Mouse (Mus musculus): ENCODE results near the gene Gm10198.

Gene Gm10198

DNA sequence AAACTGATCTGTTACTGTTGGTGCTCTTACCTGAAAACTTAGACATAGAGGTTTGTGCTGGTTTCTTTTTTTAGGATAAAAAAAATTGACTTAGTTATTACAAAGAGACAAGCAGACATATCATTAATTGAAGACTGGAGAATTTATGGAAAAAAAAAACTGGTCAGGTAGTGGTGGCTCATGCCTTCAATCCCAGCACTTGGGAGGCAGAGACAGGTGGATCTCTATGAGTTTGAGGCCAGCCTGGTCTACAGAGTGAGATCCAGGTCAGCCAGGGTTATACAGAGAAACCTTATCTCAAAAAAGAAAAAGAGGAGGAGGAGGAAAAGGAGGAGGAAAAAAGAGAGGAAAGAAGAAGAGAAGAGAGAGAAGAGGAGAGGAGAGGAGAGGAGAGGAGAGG, at the start of gene Gm10198:
Gm10198 (plus strand) TSS at position 301 of the 400 bp plus-strand sequence.
- no peak for DNase-seq (ENCODE audit: low read depth, low spot score)

DNA sequence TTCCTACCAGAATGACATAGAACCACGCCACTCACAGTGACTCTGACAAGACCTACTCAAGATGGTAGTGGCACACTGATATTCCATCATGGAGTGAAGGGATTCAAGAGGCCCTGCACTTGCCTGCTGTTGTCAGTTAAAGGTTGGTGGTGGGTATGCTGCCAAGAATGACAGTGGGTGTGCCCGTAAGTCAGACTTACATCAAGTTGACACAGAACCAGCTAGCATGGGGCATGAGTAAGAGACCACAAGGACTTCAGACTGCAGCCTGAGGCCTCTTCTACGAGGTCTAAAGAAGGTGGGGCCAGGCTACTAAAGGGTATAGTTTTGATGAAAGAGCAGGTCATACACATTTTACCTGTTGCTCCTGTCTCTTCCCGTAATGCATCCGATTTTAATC, 47.3 kb upstream of the Gm10198 start:
- DNase-seq (ENCODE audit: low read depth, low spot score) = no peak

DNA sequence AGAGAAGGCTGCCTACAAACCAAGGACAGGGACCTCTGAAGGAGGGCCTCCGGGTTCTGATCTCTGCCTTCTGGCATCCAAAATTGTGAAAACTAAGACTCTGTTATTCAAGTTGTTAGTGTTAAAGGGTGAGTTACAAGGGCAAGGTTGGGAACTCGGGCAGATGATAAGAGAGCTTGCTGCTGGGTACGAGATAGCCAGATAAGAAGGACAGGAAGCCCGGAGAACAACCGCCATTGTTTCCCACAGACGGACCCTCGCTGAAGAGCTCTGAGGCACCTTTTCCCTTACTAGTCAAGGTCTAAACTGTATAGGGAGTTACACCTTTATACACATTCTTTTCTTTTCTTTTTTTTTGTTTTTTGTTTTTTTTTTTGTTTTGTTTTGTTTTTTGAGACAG, 39.8 kb upstream of the Gm10198 start:
- no peak for DNase-seq (ENCODE audit: low read depth, low spot score)

DNA sequence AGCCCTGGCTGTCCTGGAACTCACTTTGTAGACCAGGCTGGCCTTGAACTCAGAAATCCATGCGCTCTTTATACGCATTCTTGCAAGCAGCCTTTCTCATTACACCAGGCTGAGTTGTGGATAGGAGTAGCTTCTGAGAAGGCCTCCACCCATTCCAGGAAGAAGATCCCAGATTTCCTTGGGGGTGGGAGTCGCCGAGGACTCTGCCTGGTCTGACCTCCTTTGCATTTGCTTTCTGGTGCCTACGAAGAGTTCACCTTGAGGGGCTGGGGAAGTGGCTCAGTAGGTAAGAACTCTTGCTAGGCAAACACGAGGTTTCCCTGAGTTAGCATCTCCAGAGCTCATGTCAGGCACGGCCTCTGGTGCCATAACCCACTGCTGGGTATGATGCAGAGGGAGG, 39.4 kb upstream of the Gm10198 start:
- no peak for DNase-seq (ENCODE audit: low read depth, low spot score)

DNA sequence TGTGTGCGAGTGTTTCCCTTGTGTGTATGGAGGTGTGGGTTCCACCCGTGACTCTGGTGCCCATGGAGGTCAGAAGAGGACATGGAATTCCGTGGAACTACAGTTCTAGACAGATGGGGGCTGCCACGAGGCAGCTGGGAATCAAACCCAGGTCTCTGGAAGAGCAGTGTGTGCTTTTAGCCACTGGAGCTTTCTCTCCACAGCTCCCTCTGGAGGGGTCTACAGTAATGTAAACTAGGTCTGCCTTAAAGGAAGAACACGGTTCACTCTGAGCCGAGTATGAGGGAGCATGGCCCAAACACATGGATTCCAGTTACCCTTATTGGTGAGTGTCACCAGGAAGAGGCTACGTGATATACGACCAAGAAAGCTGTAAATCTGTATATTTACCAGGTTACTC, 38.6 kb upstream of the Gm10198 start:
- DNase-seq (ENCODE audit: low read depth, low spot score) = no peak

DNA sequence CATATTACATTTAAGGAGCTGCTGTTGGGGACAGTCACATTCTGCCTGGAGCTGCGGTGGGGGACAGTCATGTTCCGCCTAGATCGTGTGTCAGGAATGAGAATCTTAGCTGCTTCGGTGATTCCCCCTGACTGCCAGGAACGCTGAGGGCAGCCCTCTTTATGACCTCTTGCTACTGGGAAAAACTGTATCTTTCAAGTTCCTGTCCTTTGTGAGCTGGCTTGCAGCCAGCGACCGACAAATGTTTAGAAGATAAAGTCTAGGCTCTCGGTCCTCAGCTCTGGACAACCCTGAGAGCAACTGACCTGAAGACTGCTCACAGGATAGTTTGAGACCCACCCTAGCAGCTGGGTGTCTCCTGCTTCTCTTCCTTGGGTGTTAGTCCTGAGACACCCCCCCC, 37.3 kb upstream of the Gm10198 start:
- no peak for DNase-seq (ENCODE audit: low read depth, low spot score)

DNA sequence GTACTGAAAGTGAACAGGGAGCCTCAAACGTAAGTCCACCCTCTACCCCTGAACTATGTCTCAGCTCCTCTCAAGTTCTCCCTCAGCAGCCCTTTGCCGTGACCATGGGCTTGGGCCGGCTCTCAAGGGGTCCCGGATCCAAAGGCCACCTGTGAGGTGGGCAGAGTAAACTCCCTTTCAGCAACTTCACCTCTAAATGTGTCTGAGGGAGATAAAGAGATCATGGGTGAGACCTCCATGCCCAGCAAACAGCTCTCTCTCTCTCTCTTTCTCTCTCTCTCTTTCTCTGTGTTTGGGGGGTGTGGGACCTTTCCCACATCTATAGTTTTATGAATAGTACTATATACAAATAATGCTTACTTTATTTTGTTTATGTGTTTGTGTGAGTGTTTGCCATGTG, 36.2 kb upstream of the Gm10198 start:
- DNase-seq (ENCODE audit: low read depth, low spot score) = no peak

DNA sequence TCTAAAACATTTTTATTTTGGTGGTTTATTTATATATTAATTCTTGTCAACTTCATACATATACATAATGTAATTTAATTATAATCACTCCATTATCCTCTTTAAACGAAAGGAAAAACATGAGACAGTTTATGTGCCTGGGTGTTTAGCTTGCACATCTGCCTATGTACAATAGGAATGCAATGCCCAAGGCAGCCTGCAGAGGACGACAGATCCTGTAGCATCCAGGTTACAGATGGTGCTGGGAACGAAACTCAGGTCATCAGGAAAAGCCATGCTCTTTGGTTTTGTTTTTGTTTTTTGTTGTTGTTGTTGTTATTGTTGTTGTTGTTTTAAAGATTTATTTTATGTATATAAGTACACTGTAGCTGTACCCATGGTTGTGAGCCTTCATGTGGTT, 32.4 kb upstream of the Gm10198 start:
- no peak for DNase-seq (ENCODE audit: low read depth, low spot score)

DNA sequence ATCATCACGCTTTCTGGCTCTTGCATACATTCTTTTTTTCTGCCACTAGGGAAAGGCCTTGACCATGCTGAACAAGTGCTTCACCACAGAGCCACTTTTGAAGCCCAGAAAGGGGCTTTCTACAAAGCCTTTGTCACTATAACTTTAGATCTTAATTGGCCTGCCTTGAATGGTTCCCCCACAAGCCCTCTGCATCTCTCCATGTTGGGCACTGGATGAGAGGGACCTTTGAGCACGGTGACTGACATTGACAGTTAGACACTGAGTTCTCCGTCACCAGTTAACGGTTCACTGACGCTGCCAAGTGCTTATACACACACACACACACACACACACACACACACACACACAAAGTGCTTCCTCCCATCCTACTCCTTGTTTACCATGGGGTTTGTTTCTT, 30.0 kb upstream of the Gm10198 start:
- DNase-seq (ENCODE audit: low read depth, low spot score) = no peak

DNA sequence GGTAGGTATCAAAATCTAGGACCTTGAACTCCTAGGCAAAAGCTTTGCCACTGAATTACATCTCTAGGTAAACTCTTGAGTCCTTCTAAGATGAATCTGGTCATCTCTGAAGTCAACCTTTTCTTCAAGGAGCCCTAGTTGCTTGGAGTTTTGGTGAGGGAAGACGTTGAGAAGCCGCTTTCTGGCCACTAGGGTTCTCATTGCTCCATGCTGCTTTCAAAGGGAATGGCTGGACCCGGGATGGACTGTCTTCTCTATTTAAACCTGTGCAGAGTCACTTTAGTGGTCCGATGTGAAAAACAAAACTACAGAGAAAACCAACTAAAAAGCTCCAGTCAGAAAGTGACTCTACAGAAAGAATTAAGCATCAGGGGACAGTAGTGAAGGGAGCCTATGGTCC, 18.4 kb upstream of the Gm10198 start:
- DNase-seq (ENCODE audit: low read depth, low spot score) = peak; percentile 30

DNA sequence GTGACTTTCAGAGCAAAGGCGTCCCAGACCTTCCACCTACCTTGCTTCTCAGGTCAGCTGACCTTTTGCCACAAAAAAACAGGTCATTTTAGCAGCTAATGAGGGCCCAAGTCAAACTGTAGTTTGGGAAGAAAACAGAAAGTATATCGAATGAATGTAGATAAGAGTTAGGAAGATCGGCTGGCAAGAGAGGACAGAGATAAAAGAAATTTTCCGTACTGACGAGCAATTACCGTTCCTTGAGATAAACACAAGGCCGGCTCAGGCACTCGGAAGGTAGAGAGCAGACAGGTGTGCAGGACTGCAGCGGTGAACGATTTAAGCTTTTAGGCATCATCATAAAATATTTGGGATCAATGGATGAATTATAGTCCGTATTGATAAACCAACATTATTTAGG, 15.4 kb upstream of the Gm10198 start:
- DNase-seq (ENCODE audit: low read depth, low spot score) = no peak

DNA sequence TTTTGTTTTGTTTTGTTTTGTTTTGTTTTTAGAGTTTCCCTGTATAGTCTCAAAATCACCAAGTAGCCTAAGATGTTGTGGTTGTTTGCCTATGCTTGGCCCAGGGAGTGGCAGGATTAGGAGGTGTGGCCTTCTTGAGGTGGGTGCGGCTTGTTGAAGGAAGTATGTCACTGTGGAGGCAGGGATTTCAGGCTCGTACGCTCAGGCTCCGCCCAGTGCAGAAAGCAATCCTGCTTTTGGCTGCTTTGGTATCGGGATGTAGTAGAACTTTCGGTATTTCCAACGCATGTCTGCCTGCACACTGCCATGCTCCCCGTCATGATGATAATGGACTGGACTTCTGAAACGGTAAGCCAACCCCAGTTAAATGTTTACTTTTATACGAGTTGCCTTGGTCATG, 12.5 kb upstream of the Gm10198 start:
- no peak for DNase-seq (ENCODE audit: low read depth, low spot score)

DNA sequence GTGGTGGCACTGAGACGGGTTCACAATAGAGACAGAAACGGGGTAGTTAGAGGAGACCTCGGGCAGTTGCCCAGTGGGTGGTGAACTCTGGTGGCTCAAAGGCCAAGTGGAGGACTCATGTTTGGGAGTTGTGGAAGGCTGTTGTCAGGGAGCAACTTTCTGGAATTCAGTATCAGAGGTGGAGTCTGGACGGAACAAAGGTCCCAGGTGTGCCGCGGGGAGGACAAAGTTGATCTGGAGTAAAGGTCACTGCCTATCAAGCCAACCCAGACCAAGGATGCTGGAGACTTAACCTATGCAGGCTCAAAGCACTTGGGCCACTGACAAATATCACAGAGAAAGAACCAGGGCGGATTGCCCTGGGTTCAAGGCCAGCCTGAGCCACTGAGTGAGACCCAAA, 5.5 kb downstream of the Gm10198 start:
- DNase-seq (ENCODE audit: low read depth, low spot score) = no peak

DNA sequence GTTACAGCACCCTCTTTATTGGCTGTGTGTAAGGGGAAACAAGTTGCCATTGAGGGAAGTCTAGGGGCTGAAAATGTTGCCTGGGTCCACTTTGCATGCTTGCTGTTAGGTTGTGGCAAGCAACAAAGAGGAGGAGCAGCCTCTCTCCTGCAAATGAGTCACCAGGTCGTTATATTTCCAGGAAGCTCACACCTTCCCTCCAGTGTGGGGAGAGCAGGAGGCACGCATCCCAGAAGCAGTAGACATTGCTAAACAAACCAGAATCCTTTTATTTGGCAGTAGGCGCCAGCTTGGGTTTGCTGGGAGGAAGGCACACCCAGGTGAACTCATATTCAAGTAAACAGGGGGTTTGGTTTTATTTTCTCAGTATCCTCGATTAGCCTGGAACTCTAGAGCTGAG, 8.8 kb downstream of the Gm10198 start:
- no peak for DNase-seq (ENCODE audit: low read depth, low spot score)

DNA sequence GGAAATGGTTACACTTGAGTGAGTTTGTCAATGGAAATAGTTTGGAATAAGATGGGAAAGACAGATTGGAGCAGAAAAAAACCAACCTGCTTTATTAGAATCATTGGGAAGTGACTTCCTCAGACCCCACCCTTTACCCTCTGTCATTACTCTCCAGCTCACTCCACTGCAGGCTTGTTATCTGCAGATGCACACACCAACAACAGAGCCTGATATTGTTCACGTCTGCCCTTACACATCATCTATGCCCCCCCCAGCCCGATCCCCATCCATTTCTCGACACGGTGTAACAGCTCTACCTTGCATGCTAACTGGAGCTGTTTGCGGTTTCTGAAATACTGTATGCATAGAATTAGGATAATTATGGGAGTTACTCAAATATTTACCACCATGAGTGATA, 12.2 kb downstream of the Gm10198 start:
- DNase-seq (ENCODE audit: low read depth, low spot score) = no peak

DNA sequence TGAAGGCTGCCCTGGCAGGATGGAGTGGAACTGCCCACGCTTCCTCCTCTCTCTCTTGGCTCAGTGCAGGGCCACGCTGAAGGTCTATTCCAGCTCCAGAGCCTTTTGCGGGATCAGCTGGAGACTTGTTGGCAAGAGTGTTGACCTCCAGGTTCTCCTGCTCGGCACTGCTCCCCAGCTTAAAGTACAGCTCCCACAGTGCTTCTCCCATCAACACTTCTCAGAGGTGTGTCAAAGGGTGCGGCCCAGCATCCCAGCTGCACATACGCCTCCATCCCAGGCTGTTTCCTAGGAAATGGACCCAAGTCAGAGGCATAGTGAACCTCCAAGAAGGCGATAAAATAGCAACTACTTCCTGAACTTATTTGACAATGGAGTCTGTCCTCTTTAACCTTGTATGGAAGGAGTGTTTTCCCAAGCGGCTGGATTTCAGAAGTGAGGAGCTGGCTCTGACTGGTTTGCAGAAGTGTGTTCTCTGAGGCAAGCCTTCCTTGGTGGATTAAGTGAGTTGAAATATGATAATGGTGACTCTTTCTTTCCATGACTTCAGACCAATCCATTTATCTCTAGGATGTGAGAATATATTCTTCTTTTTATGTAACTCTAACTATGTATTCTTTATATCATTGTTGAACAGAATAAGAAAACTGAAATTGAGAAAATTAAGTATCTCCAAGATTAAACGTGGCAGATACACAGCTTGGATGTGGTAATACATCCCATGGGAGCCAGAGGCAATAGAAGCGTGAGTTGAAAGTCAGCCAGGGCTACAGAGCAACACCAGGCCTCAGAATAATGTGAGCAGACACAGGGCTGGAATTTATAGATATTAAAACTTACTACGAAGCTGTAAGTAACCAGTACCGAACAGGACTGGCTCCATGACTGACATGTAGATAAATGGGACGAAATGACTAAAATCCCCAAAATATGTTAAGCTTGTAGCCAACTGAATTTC, 23.9 kb downstream of the Gm10198 start:
- no peak for DNase-seq (ENCODE audit: low read depth, low spot score)

DNA sequence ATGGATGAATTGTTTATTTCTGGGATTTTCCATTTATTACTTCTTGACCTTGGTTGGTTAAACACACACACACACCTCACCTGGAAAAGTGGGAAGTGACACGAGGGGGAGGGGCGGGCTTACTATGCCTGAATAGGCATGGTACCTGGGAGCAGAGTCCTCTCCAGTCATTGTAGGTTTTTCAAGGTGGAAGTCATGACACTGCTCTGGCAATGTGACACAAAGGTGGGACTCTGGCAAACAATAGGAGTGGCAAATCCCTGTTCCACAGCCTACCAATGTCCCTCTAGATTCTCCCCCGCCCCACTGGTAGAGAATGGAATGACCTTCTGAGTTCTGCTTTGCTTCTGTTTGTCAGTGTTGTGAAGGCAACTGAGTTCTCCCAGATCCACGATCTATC, 27.8 kb downstream of the Gm10198 start:
- DNase-seq (ENCODE audit: low read depth, low spot score) = no peak

DNA sequence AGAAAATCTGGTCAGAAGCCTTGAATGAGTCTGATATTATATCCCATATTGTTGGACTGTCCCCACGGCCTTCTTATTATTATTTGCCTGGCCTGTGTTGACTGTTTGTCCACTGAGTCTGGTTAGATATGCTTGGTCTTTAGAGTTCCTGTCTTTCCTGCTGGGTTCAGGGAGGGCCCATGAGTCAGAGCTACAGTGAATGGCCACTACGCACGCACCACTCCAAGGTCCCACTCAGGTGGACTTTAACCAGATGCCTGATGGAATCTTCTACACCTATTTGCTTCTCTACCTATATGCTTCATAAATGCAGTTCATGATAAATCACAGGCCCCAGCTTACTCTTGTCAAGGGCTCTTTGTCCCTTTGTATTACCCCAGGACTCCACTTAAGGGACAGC, 29.8 kb downstream of the Gm10198 start:
- no peak for DNase-seq (ENCODE audit: low read depth, low spot score)

DNA sequence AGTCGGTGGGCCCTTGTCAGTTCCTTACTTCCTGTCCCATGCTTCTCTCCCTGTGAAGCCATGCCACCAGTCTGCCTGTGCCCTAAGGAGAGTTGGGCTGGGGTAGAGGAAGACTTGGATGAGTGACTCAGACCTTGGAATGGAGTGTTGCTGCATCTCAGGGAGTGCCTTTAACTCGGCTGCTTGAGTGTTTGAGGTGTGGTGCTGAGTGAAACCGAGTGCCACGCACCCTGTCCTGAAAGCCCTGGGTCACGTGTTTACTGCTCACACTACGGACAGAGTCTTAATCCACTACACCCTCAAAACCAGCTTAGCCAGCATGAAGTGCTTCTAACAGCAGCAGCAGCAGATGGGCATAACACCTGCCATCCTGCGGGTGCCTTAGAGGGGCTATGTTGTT, 30.5 kb downstream of the Gm10198 start:
- DNase-seq (ENCODE audit: low read depth, low spot score) = no peak

DNA sequence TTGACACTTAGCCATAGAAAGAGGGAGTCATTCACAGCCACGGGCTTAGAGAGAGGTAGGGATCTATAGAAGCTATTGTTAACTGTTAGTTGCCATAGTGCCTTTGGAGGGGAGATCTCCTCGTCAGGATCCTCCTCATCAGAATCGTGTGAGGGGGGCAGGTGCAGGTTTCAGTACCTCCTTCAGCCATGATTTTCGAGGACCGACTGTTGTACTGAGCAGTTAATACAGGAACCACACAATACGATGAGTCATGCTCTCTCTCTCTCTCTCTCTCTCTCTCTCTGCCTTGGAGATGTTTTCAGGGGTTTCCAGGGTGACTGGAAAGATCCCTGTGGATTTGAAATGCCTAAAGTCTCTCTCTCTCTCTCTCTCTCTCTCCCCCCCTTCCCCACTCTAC, 31.5 kb downstream of the Gm10198 start:
- peak; percentile 58 for DNase-seq (ENCODE audit: low read depth, low spot score)

DNA sequence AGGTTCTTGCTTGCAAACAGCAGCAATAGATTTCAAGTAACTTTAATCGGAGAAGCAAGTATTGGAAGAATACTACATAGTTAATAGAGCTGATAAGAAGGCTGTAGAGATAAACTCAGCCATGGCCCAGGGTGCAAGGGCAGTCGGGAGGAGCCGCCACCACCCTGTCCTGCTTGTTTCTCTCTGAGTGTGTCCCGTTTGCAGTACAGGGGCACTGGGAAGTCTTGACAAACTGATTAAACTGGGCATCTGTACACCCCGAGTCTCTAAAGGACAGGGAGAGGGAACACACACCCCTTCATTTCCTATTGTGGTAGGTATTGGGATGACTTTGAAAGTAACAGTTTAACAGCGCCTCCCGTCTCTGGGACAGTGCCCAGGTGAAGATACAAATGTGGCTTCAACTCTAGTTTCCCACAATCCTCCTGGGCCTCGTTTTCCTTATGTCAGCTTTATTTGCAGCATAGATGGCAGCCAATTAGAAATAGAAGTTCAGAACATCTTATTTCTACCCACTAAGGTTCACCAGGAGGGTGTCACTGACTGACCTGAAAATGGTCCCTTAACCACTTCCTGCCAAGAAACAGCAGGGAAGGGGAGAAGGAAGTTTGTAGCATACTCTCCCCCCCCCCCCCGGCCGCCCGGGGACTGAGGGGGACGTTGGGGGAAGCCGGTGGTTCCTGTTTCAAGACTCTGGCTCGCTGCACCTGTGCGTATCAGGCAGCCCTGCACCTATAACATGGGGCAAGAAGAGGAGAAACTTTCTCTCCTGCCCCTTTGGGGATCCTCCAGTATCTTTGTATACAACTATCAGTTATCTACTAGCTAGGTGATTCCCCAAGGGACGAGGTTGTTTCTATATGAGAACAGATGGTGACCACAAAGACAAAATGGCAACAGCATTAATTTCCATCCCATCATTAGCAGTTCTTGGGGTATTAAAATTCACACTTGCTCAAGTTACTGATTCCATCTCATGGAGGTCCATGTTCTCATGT, 41.9 kb downstream of the Gm10198 start:
- peak; percentile 94 for DNase-seq (ENCODE audit: low read depth, low spot score)

DNA sequence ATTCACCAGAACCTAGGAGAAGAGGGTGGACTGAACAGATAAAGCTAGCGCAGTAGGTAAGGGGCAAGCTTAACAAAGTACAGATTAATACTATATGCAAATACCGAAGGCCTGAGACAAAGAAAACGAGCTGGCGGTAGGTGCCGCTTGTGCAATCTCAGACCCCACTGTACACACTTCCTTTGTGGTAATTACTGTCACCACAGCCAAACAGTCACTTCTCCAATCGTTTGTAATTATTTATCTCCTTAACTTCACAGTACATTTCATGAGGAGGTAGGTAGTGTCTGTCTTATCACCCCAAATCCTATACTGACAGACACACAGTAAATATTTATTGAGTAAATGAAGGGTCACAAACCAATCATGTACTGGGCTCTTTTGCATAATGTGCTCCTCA, 47.7 kb downstream of the Gm10198 start:
- peak; percentile 90 for DNase-seq (ENCODE audit: low read depth, low spot score)
